Mouse (Mus musculus) hindbrain, embryonic 13.5 days (tissue): ENCODE results near the gene Acox1. TPM values are rescaled to one million over a fixed set of nuclear protein-coding genes. Genes with fewer than 3 reads are reported as not detected.

Experiments
- ATAC-seq: fragments of 200-750 bp; cut with Nextera tagmentation; 2 replicates; pipeline ENCODE4 v1.8.0; 2017; ENCODE audit warnings: moderate TSS enrichment; ENCODE audit not compliant: low FRiP score
- H3K27ac ChIP-seq: fragments of 300-500 bp; sonication (generic); 2 replicates; pipeline ENCODE4 v1.5.1; 2015; ENCODE audit warnings: inconsistent platforms, mild to moderate bottlenecking, moderate library complexity
- H3K27me3 ChIP-seq: fragments of 300-500 bp; sonication (generic); 2 replicates; pipeline ENCODE4 v1.6.1; 2015; ENCODE audit warnings: mild to moderate bottlenecking, inconsistent platforms
- H3K36me3 ChIP-seq: fragments of 300-500 bp; sonication (generic); 2 replicates; pipeline ENCODE4 v1.6.1; 2015; ENCODE audit warnings: mild to moderate bottlenecking, inconsistent platforms
- H3K4me1 ChIP-seq: fragments of 300-500 bp; sonication (generic); replicated peaks from 2 replicates; pipeline ENCODE4 v1.6.1; 2015; ENCODE audit warnings: inconsistent platforms
- H3K4me2 ChIP-seq: fragments of 300-500 bp; sonication (generic); 2 replicates; pipeline ENCODE4 v1.6.1; 2015; ENCODE audit warnings: inconsistent platforms, mild to moderate bottlenecking, moderate library complexity
- H3K4me3 ChIP-seq: fragments of 300-500 bp; sonication (generic); 2 replicates; pipeline ENCODE4 v1.5.1; 2015; ENCODE audit warnings: mild to moderate bottlenecking, inconsistent platforms
- H3K9ac ChIP-seq: fragments of 300-500 bp; sonication (generic); 2 replicates; pipeline ENCODE4 v1.6.1; 2015; ENCODE audit warnings: mild to moderate bottlenecking, inconsistent platforms
- H3K9me3 ChIP-seq: fragments of 300-500 bp; sonication (generic); 2 replicates; pipeline ENCODE4 v1.6.1; 2016; ENCODE audit warnings: inconsistent platforms
- WGBS: fragments of 180-500 bp; shearing (Covaris S2); methylation state at CpG from one replicate; pipeline ENCODE4 v1.1.7; 2015; 5-methylcytosine and 5-hydroxymethylcytosine counted together
- polyA plus RNA-seq: library from polyadenylated mRNA; unstranded; fragments of >200 nt; fragmentation: Nextera tagmentation; extraction: Ambion mirVana; gene quantifications from 2 replicates; pipeline ENCODE4 v1.2.1, GENCODE M21; 2015

The Acox1 gene
- polyA plus RNA-seq, 1 experiment from 2014 or later = 54.6 TPM

GRCm38 (mm10) chr11:116208660-116209059 lies 9.8 kb upstream of the Acox1 start:
- no peak overlapping the region for H3K4me3 ChIP-seq

GRCm38 (mm10) chr11:116206678-116207077 lies 7.8 kb upstream of the Acox1 start:
- Histone ChIP-seq H3K36me3 (peaks cover 36% of the 10 kb centered on the region), H3K9ac (no peak overlapping the region), H3K4me1 (no peaks in the 10 kb centered on the region), H3K4me2 (no peak overlapping the region), H3K4me3 (no peak overlapping the region), H3K27me3 (no peaks in the 10 kb centered on the region), H3K27ac (no peak overlapping the region), H3K9me3 (no peaks in the 10 kb centered on the region)
- WGBS = 81% methylated on average over 4 of the region's 4 CpGs
- ATAC-seq = no peak

More at GRCm38 (mm10) chr11:116208660-116209059, 9.8 kb upstream of the Acox1 start:
- Histone ChIP-seq H3K4me2 (no peak overlapping the region), H3K9me3 (no peaks in the 10 kb centered on the region), H3K27me3 (no peaks in the 10 kb centered on the region), H3K4me1 (no peaks in the 10 kb centered on the region), H3K36me3 (peaks cover 39% of the 10 kb centered on the region), H3K27ac (no peak overlapping the region), H3K9ac (no peak overlapping the region)
- no peak for ATAC-seq
- WGBS = 94% methylated on average over 3 of the region's 3 CpGs

GRCm38 (mm10) chr11:116203150-116203549 lies 4.3 kb upstream of the Acox1 start:
- Histone ChIP-seq H3K4me2 (no peak overlapping the region), H3K9me3 (no peaks in the 10 kb centered on the region), H3K4me1 (peaks cover 6% of the 10 kb centered on the region), H3K9ac (no peak overlapping the region), H3K4me3 (no peak overlapping the region), H3K27ac (no peak overlapping the region), H3K27me3 (no peaks in the 10 kb centered on the region), H3K36me3 (peaks cover 30% of the 10 kb centered on the region)
- no peak for ATAC-seq
- WGBS = 92% methylated on average over 3 of the region's 3 CpGs

GRCm38 (mm10) chr11:116201151-116201550 lies 2.3 kb upstream of the Acox1 start:
- no peak overlapping the region for H3K4me3 ChIP-seq
- no peaks in the 10 kb centered on the region for H3K27me3 ChIP-seq
- no peak overlapping the region for H3K9ac ChIP-seq
- H3K27ac ChIP-seq = no peak overlapping the region
- WGBS = 95% methylated on average over 2 of the region's 2 CpGs
- H3K36me3 ChIP-seq = peaks cover 25% of the 10 kb centered on the region
- H3K9me3 ChIP-seq = no peaks in the 10 kb centered on the region
- ATAC-seq = no peak
- peaks cover 21% of the 10 kb centered on the region for H3K4me1 ChIP-seq
- H3K4me2 ChIP-seq = no peak overlapping the region

- Histone ChIP-seq H3K9me3 (no peaks in the 10 kb centered on the region), H3K9ac (peak overlapping the region; percentile 90)
Measured at GRCm38 (mm10) chr11:116198132-116198531, 713 bp downstream of the Acox1 start.

GRCm38 (mm10) chr11:116197584-116197906 lies 1.3 kb downstream of the Acox1 start:
- Histone ChIP-seq H3K4me1 (peaks cover 35% of the 10 kb centered on the region), H3K27me3 (no peaks in the 10 kb centered on the region), H3K9ac (no peak overlapping the region), H3K27ac (no peak overlapping the region), H3K9me3 (no peaks in the 10 kb centered on the region), H3K4me3 (peak overlapping the region; percentile 71), H3K36me3 (peaks cover 19% of the 10 kb centered on the region), H3K4me2 (peak overlapping the region; percentile 69)
- 93% methylated on average over 6 of the region's 6 CpGs for WGBS
- ATAC-seq = no peak

More at GRCm38 (mm10) chr11:116198132-116198531, 713 bp downstream of the Acox1 start:
- ATAC-seq = peak; percentile 4; the same call in 1 of the 2 replicates
- peak overlapping the region; percentile 71 for H3K4me3 ChIP-seq
- peaks cover 19% of the 10 kb centered on the region for H3K36me3 ChIP-seq
- H3K4me2 ChIP-seq = peak overlapping the region; percentile 69
- peaks cover 35% of the 10 kb centered on the region for H3K4me1 ChIP-seq
- 26% methylated on average over 13 of the region's 13 CpGs for WGBS
- no peaks in the 10 kb centered on the region for H3K27me3 ChIP-seq
- peak overlapping the region; percentile 99 for H3K27ac ChIP-seq

GRCm38 (mm10) chr11:116196866-116197583 lies 1.8 kb downstream of the Acox1 start:
- peak overlapping the region; percentile 71 for H3K4me3 ChIP-seq

GRCm38 (mm10) chr11:116196336-116196735 lies 2.5 kb downstream of the Acox1 start:
- WGBS = 93% methylated on average over 3 of the region's 3 CpGs
- Histone ChIP-seq H3K27ac (no peak overlapping the region), H3K27me3 (no peaks in the 10 kb centered on the region), H3K36me3 (peaks cover 25% of the 10 kb centered on the region), H3K9ac (no peak overlapping the region), H3K4me2 (no peak overlapping the region), H3K4me1 (peaks cover 35% of the 10 kb centered on the region), H3K9me3 (no peaks in the 10 kb centered on the region), H3K4me3 (no peak overlapping the region)
- no peak for ATAC-seq

More at GRCm38 (mm10) chr11:116196866-116197583, 1.8 kb downstream of the Acox1 start:
- no peak overlapping the region for H3K27ac ChIP-seq
- peaks cover 19% of the 10 kb centered on the region for H3K36me3 ChIP-seq
- H3K9me3 ChIP-seq = no peaks in the 10 kb centered on the region
- H3K4me2 ChIP-seq = peak overlapping the region; percentile 69
- 96% methylated on average over 18 of the region's 18 CpGs for WGBS
- peaks cover 35% of the 10 kb centered on the region for H3K4me1 ChIP-seq
- H3K9ac ChIP-seq = no peak overlapping the region
- ATAC-seq = no peak
- H3K27me3 ChIP-seq = no peaks in the 10 kb centered on the region

GRCm38 (mm10) chr11:116195252-116195651 lies 3.6 kb downstream of the Acox1 start:
- Histone ChIP-seq H3K4me1 (peaks cover 35% of the 10 kb centered on the region), H3K27ac (no peak overlapping the region), H3K27me3 (no peaks in the 10 kb centered on the region), H3K4me2 (no peak overlapping the region), H3K9ac (peak overlapping the region; percentile 35; the same call in 1 of the 2 replicates), H3K9me3 (no peaks in the 10 kb centered on the region), H3K36me3 (peaks cover 34% of the 10 kb centered on the region), H3K4me3 (no peak overlapping the region)
- no peak for ATAC-seq
- WGBS = 83% methylated on average over 5 of the region's 5 CpGs

- Histone ChIP-seq H3K27ac (no peak overlapping the region), H3K36me3 (peaks cover 40% of the 10 kb centered on the region), H3K4me2 (no peak overlapping the region), H3K4me3 (no peak overlapping the region), H3K9me3 (no peaks in the 10 kb centered on the region), H3K9ac (peak overlapping the region; percentile 35; the same call in 1 of the 2 replicates), H3K4me1 (peaks cover 33% of the 10 kb centered on the region), H3K27me3 (no peaks in the 10 kb centered on the region)
- WGBS = 97% methylated on average over 8 of the region's 8 CpGs
- no peak for ATAC-seq
Measured at GRCm38 (mm10) chr11:116194619-116195018, 4.2 kb downstream of the Acox1 start.

- Histone ChIP-seq H3K4me1 (peaks cover 15% of the 10 kb centered on the region), H3K27ac (0 out of 2 replicates have a peak overlapping the region, but pooled peaks have one; percentile 56), H3K9ac (peak overlapping the region; percentile 46; the same call in 1 of the 2 replicates), H3K9me3 (no peaks in the 10 kb centered on the region), H3K4me2 (no peak overlapping the region), H3K27me3 (no peaks in the 10 kb centered on the region), H3K4me3 (no peak overlapping the region), H3K36me3 (peaks cover 80% of the 10 kb centered on the region)
- ATAC-seq = no peak
- 33% methylated on average over 11 of the region's 11 CpGs for WGBS
Measured at GRCm38 (mm10) chr11:116187226-116187930, 11.5 kb downstream of the Acox1 start.

- no peak for ATAC-seq
- Histone ChIP-seq H3K4me1 (peaks cover 15% of the 10 kb centered on the region), H3K9me3 (no peaks in the 10 kb centered on the region), H3K4me3 (no peak overlapping the region), H3K27ac (0 out of 2 replicates have a peak overlapping the region, but pooled peaks have one; percentile 19), H3K9ac (no peak overlapping the region), H3K36me3 (peaks cover 85% of the 10 kb centered on the region), H3K4me2 (no peak overlapping the region), H3K27me3 (no peaks in the 10 kb centered on the region)
- 86% methylated on average over 11 of the region's 11 CpGs for WGBS
Measured at GRCm38 (mm10) chr11:116186360-116186759, 12.5 kb downstream of the Acox1 start.
